Mouse (Mus musculus): ENCODE results near the gene Bicral.

DNA sequence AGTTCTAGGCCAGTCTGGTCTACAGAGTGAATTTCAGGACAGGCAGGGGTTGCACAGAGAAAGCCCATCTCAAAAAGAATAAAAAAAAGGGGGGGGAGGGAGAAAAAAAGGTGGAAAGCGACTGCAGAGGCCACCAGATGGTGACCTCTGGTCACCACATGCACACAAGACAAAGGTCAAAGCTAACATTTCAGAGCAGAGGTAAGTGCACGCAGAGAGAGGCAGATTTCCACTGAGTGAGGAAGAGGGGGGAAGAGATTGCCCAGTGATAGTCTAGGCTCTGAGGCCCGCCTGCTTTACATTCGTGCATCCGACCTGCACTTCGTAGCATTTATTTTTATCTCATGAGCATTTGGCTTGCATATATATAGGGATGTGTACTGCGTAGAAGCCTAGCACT is 14.5 kb upstream of the Bicral start:
- TF ChIP-seq POLR2A (IDR thresholded peaks at IDR 0.05; ENCODE audit: insufficient read length, low read depth) (no peak), TCF3 (IDR thresholded peaks at IDR 0.05; ENCODE audit: insufficient read length, low read depth) (no peak), USF1 (IDR thresholded peaks at IDR 0.05; ENCODE audit: low read depth) (no peak), SRF (IDR thresholded peaks at IDR 0.05; ENCODE audit: control insufficient read depth, insufficient read length, low read depth) (no peak), CEBPB (IDR thresholded peaks at IDR 0.05; ENCODE audit: insufficient read depth, poor library complexity, severe bottlenecking) (no peak), E2F4 (IDR thresholded peaks at IDR 0.05; ENCODE audit: insufficient read depth) (no peak), MAX (IDR thresholded peaks at IDR 0.05; ENCODE audit: low read depth) (no peak), TCF12 (IDR thresholded peaks at IDR 0.05; ENCODE audit: insufficient read depth, poor library complexity, severe bottlenecking) (no peak), POLR2AphosphoS2 (IDR thresholded peaks at IDR 0.05; ENCODE audit: insufficient read length, low read depth) (no peak)

Data from myocyte (in vitro differentiated cells).